Mouse (Mus musculus): ENCODE data around the gene Stk36. TPM values are rescaled to one million over a fixed set of nuclear protein-coding genes. Genes with fewer than 3 reads are reported as not detected.

The Stk36 gene
- 0.40 and 0.73 TPM in 2 replicates for polyA plus RNA-seq (2015; fragmentation: Nextera tagmentation; extraction: Ambion mirVana)

GRCm38 (mm10) chr1:74601267-74601962 is at the start of gene Stk36, which contains the start of gene Rnf25:
Gene Stk36 (plus strand): TSS chr1:74601445.
Gene Rnf25 (minus strand): TSS chr1:74601397.

GRCm38 (mm10) chr1:74587773-74588445 is 13.3 kb upstream of the Stk36 start, which contains the start of the genes Zfp142 and Bcs1l:
Gene Zfp142 (minus strand): TSS chr1:74588246.
Gene Bcs1l (plus strand): TSS chr1:74588289.

DNA sequence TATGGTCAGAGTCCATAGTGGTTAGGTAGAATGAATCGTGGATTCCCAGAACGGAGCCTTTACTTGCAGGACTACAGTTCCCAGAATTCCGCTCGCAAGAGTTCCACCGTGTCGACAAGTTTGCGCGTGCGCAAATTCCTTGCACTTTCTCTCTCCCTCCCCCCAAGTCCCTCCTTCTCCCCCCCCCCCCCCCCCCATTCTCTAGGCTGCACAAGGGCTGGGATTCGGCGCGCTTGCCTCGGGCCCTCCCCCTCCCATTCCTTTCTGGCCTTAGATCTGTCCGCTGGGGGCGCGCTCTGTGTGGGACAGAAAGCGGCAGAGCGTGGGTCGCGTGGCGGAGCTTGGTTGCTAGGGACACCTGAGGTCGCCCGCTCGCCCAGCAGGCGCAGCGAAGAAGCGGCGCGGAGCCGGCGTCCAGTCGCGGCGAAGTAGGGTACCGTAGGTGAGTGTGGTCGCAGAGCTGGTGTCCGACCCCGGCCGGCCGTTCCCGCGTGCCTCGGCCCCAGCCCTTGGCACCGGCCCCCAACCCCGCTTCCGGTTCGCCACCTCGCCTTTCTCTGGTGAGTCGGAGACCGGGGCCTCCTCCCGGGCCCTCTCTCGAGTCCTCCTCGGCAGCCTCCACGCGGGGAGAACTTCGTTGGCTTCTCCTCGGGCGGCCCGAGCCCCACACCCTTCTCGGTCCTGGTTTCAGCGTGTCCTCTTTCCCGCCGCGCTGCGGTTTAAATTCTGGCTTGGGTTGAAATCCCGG is 60.4 kb downstream of the Stk36 start, which contains the start of gene Ttll4:
TSS of gene Ttll4 (plus strand) at position 298 of the 748 bp plus-strand sequence.

Other genes starting within 250 kb of the Stk36 start
- 0.16 and 0.20 TPM in 2 replicates for gene Catip, start 239.3 kb upstream of the Stk36 start, polyA plus RNA-seq (2015; fragmentation: Nextera tagmentation; extraction: Ambion mirVana)
- gene Slc11a1, start 226.2 kb upstream of the Stk36 start, polyA plus RNA-seq (2015; fragmentation: Nextera tagmentation; extraction: Ambion mirVana), result 17.5 and 24.0 TPM in 2 replicates
- 41.8 and 50.5 TPM in 2 replicates for gene Ctdsp1, start 209.9 kb upstream of the Stk36 start, polyA plus RNA-seq (2015; fragmentation: Nextera tagmentation; extraction: Ambion mirVana)
- 0.11 and 0.14 TPM in 2 replicates for gene Vil1, start 192.1 kb upstream of the Stk36 start, polyA plus RNA-seq (2015; fragmentation: Nextera tagmentation; extraction: Ambion mirVana)
- 40.3 and 42.2 TPM in 2 replicates for gene Cnot9, start 95.4 kb upstream of the Stk36 start, polyA plus RNA-seq (2015; fragmentation: Nextera tagmentation; extraction: Ambion mirVana)
- gene Plcd4, start 58.6 kb upstream of the Stk36 start, polyA plus RNA-seq (2015; fragmentation: Nextera tagmentation; extraction: Ambion mirVana), result 0.20 and 0.82 TPM in 2 replicates
- 13.0 and 13.2 TPM in 2 replicates for gene Usp37, start 57.2 kb upstream of the Stk36 start, polyA plus RNA-seq (2015; fragmentation: Nextera tagmentation; extraction: Ambion mirVana)
- 3.0 and 3.1 TPM in 2 replicates for gene Zfp142, start 13.2 kb upstream of the Stk36 start, polyA plus RNA-seq (2015; fragmentation: Nextera tagmentation; extraction: Ambion mirVana)
- gene Bcs1l, start 13.2 kb upstream of the Stk36 start, polyA plus RNA-seq (2015; fragmentation: Nextera tagmentation; extraction: Ambion mirVana), result 7.3 and 8.8 TPM in 2 replicates
- gene Rnf25, start within 50 bp of the Stk36 start, polyA plus RNA-seq (2015; fragmentation: Nextera tagmentation; extraction: Ambion mirVana), result 13.2 and 18.0 TPM in 2 replicates
- 3.6 and 6.4 TPM in 2 replicates for gene Ttll4, start 60.3 kb downstream of the Stk36 start, polyA plus RNA-seq (2015; fragmentation: Nextera tagmentation; extraction: Ambion mirVana)
- 5.8 and 8.5 TPM in 2 replicates for gene Cyp27a1, start 112.1 kb downstream of the Stk36 start, polyA plus RNA-seq (2015; fragmentation: Nextera tagmentation; extraction: Ambion mirVana)
- 0.16 and 0.23 TPM in 2 replicates for gene Prkag3, start 147.8 kb downstream of the Stk36 start, polyA plus RNA-seq (2015; fragmentation: Nextera tagmentation; extraction: Ambion mirVana)
- 2.1 and 3.0 TPM in 2 replicates for gene Wnt6, start 170.4 kb downstream of the Stk36 start, polyA plus RNA-seq (2015; fragmentation: Nextera tagmentation; extraction: Ambion mirVana)
- gene Wnt10a, start 190.1 kb downstream of the Stk36 start, polyA plus RNA-seq (2015; fragmentation: Nextera tagmentation; extraction: Ambion mirVana), result 0.12 and 0.21 TPM in 2 replicates

Measured in spleen, postnatal 0 days (tissue).